Mouse (Mus musculus): ENCODE measurements around the gene Rbbp5. TPM values are rescaled to one million over a fixed set of nuclear protein-coding genes. Genes with fewer than 3 reads are reported as not detected.

The Rbbp5 gene
- total and polyA plus RNA-seq, 2 experiments from 2014 or later = 24.7 to 33.7 TPM

GRCm38 (mm10) chr1:132523920-132524319, 46.8 kb downstream of the Rbbp5 start:
- DNase-seq = no peak
- no peak for ATAC-seq
- 33% methylated on average over 4 of the region's 4 CpGs for WGBS

GRCm38 (mm10) chr1:132525832-132526231, 48.7 kb downstream of the Rbbp5 start:
- Histone ChIP-seq H3K27ac (ENCODE audit: low read depth, low read length) (peak overlapping the region; percentile 79), H3K4me3 (ENCODE audit: low read depth, low read length) (no peak overlapping the region), H3K9me3 (ENCODE audit: low read length) (no peaks in the 10 kb centered on the region), H3K4me1 (ENCODE audit: insufficient read depth) (0 out of 2 replicates have a peak, but pooled peaks cover 5% of the 10 kb centered on the region), H3K27me3 (ENCODE audit: insufficient read depth, low read length) (no peaks in the 10 kb centered on the region), H3K4me2 (ENCODE audit: low read depth) (no peak overlapping the region), H3K36me3 (ENCODE audit: insufficient read depth) (peaks cover 57% of the 10 kb centered on the region), H3K9ac (peak overlapping the region; percentile 26)
- peak; percentile 83 for ATAC-seq
- DNase-seq = peak; percentile 95
- 4% methylated on average over 10 of the region's 10 CpGs for WGBS
- peak; percentile 96 for TF ChIP-seq CTCF (IDR thresholded peaks at IDR 0.05; ENCODE audit: low read depth)

More at GRCm38 (mm10) chr1:132523920-132524319, 46.8 kb downstream of the Rbbp5 start:
- Histone ChIP-seq H3K4me3 (ENCODE audit: low read depth, low read length) (no peak overlapping the region), H3K27ac (ENCODE audit: low read depth, low read length) (no peak overlapping the region), H3K36me3 (ENCODE audit: insufficient read depth) (peaks cover 66% of the 10 kb centered on the region), H3K27me3 (ENCODE audit: insufficient read depth, low read length) (no peaks in the 10 kb centered on the region), H3K4me1 (ENCODE audit: insufficient read depth) (0 out of 2 replicates have a peak, but pooled peaks cover 5% of the 10 kb centered on the region), H3K9ac (no peak overlapping the region), H3K9me3 (ENCODE audit: low read length) (no peaks in the 10 kb centered on the region), H3K4me2 (ENCODE audit: low read depth) (no peak overlapping the region)
- peak; percentile 64 for TF ChIP-seq CTCF (IDR thresholded peaks at IDR 0.05; ENCODE audit: low read depth)

- 90% methylated on average over 13 of the region's 13 CpGs for WGBS
- Histone ChIP-seq H3K27ac (ENCODE audit: low read depth, low read length) (no peak overlapping the region), H3K9ac (no peak overlapping the region), H3K9me3 (ENCODE audit: low read length) (no peaks in the 10 kb centered on the region), H3K4me2 (ENCODE audit: low read depth) (no peak overlapping the region), H3K4me1 (ENCODE audit: insufficient read depth) (0 out of 2 replicates have a peak, but pooled peaks cover 5% of the 10 kb centered on the region), H3K27me3 (ENCODE audit: insufficient read depth, low read length) (no peaks in the 10 kb centered on the region), H3K36me3 (ENCODE audit: insufficient read depth) (peaks cover 48% of the 10 kb centered on the region), H3K4me3 (ENCODE audit: low read depth, low read length) (no peak overlapping the region)
- no peak for DNase-seq
- ATAC-seq = no peak
- TF ChIP-seq CTCF (IDR thresholded peaks at IDR 0.05; ENCODE audit: low read depth) = no peak
Observed at GRCm38 (mm10) chr1:132528071-132528470, 50.9 kb downstream of the Rbbp5 start.

GRCm38 (mm10) chr1:132528647-132529334, 51.6 kb downstream of the Rbbp5 start:
- Histone ChIP-seq H3K27ac (ENCODE audit: low read depth, low read length) (no peak overlapping the region; the same call in 1 of the 2 replicates), H3K9ac (no peak overlapping the region), H3K36me3 (ENCODE audit: insufficient read depth) (peaks cover 46% of the 10 kb centered on the region), H3K4me1 (ENCODE audit: insufficient read depth) (0 out of 2 replicates have a peak, but pooled peaks cover 5% of the 10 kb centered on the region), H3K4me3 (ENCODE audit: low read depth, low read length) (no peak overlapping the region), H3K4me2 (ENCODE audit: low read depth) (no peak overlapping the region), H3K9me3 (ENCODE audit: low read length) (no peaks in the 10 kb centered on the region), H3K27me3 (ENCODE audit: insufficient read depth, low read length) (no peaks in the 10 kb centered on the region)
- DNase-seq (no peak), ATAC-seq (no peak)
- TF ChIP-seq CTCF (IDR thresholded peaks at IDR 0.05; ENCODE audit: low read depth) = no peak
- 83% methylated on average over 19 of the region's 19 CpGs for WGBS

- no peak overlapping the region for H3K9ac ChIP-seq
- no peaks in the 10 kb centered on the region for H3K27me3 ChIP-seq (ENCODE audit: insufficient read depth, low read length)
- no peaks in the 10 kb centered on the region for H3K9me3 ChIP-seq (ENCODE audit: low read length)
- ATAC-seq (0 out of 2 replicates have a peak, but pooled peaks have one; percentile 10), DNase-seq (no peak)
- no peak overlapping the region for H3K4me2 ChIP-seq (ENCODE audit: low read depth)
- 0 out of 2 replicates have a peak, but pooled peaks cover 5% of the 10 kb centered on the region for H3K4me1 ChIP-seq (ENCODE audit: insufficient read depth)
- H3K27ac ChIP-seq (ENCODE audit: low read depth, low read length) = no peak overlapping the region
- WGBS = 3% methylated on average over 5 of the region's 5 CpGs
- no peak for TF ChIP-seq CTCF (IDR thresholded peaks at IDR 0.05; ENCODE audit: low read depth)
- peaks cover 30% of the 10 kb centered on the region for H3K36me3 ChIP-seq (ENCODE audit: insufficient read depth)
- no peak overlapping the region for H3K4me3 ChIP-seq (ENCODE audit: low read depth, low read length)
Observed at GRCm38 (mm10) chr1:132530631-132531191, 53.5 kb downstream of the Rbbp5 start.

- H3K36me3 ChIP-seq (ENCODE audit: insufficient read depth) = peaks cover 21% of the 10 kb centered on the region
- no peaks in the 10 kb centered on the region for H3K9me3 ChIP-seq (ENCODE audit: low read length)
- no peak for TF ChIP-seq CTCF (IDR thresholded peaks at IDR 0.05; ENCODE audit: low read depth)
- 73% methylated on average over 9 of the region's 9 CpGs for WGBS
- DNase-seq = no peak
- H3K4me3 ChIP-seq (ENCODE audit: low read depth, low read length) = no peak overlapping the region
- no peak overlapping the region for H3K4me2 ChIP-seq (ENCODE audit: low read depth)
- no peaks in the 10 kb centered on the region for H3K27me3 ChIP-seq (ENCODE audit: insufficient read depth, low read length)
- H3K9ac ChIP-seq = no peak overlapping the region
- no peak for ATAC-seq
- H3K27ac ChIP-seq (ENCODE audit: low read depth, low read length) = no peak overlapping the region
- no peaks in the 10 kb centered on the region for H3K4me1 ChIP-seq (ENCODE audit: insufficient read depth)
Observed at GRCm38 (mm10) chr1:132532521-132532920, 55.4 kb downstream of the Rbbp5 start.

GRCm38 (mm10) chr1:132533840-132534239, 56.7 kb downstream of the Rbbp5 start:
- H3K4me2 ChIP-seq (ENCODE audit: low read depth) = 0 out of 2 replicates have a peak overlapping the region, but pooled peaks have one; percentile 2
- DNase-seq (no peak), ATAC-seq (no peak; the same call in 1 of the 2 replicates)
- 7% methylated on average over 8 of the region's 8 CpGs for WGBS
- H3K9me3 ChIP-seq (ENCODE audit: low read length) = no peaks in the 10 kb centered on the region
- no peaks in the 10 kb centered on the region for H3K27me3 ChIP-seq (ENCODE audit: insufficient read depth, low read length)
- H3K9ac ChIP-seq = no peak overlapping the region
- TF ChIP-seq CTCF (IDR thresholded peaks at IDR 0.05; ENCODE audit: low read depth) = no peak
- no peak overlapping the region for H3K27ac ChIP-seq (ENCODE audit: low read depth, low read length)
- no peaks in the 10 kb centered on the region for H3K4me1 ChIP-seq (ENCODE audit: insufficient read depth)
- peaks cover 15% of the 10 kb centered on the region for H3K36me3 ChIP-seq (ENCODE audit: insufficient read depth)
- H3K4me3 ChIP-seq (ENCODE audit: low read depth, low read length) = no peak overlapping the region
